Mouse (Mus musculus) neural tube, embryonic 13.5 days (tissue): ENCODE results near the gene Pold1. TPM values are rescaled to one million over a fixed set of nuclear protein-coding genes. Genes with fewer than 3 reads are reported as not detected.

ENCODE experiments used
- ATAC-seq: fragments of 200-750 bp; cut with Nextera tagmentation; 2 replicates; pipeline ENCODE4 v1.8.0; 2017; ENCODE audit warnings: low read depth, mild to moderate bottlenecking, moderate TSS enrichment, moderate library complexity
- H3K27ac ChIP-seq: fragments of 300-500 bp; sonication (generic); replicated peaks from 2 replicates; pipeline ENCODE4 v1.5.1; 2015; ENCODE audit warnings: moderate library complexity, mild to moderate bottlenecking, inconsistent platforms
- H3K27me3 ChIP-seq: fragments of 300-500 bp; sonication (generic); 2 replicates; pipeline ENCODE4 v1.6.1; 2015; ENCODE audit warnings: mild to moderate bottlenecking, inconsistent platforms
- H3K36me3 ChIP-seq: fragments of 300-500 bp; sonication (generic); 2 replicates; pipeline ENCODE4 v1.6.1; 2015; ENCODE audit warnings: mild to moderate bottlenecking, inconsistent platforms
- H3K4me1 ChIP-seq: fragments of 300-500 bp; sonication (generic); replicated peaks from 2 replicates; pipeline ENCODE4 v1.6.1; 2015; ENCODE audit warnings: inconsistent platforms
- H3K4me2 ChIP-seq: fragments of 300-500 bp; sonication (generic); 2 replicates; pipeline ENCODE4 v1.6.1; 2015; ENCODE audit warnings: inconsistent platforms, mild to moderate bottlenecking, moderate library complexity
- H3K4me3 ChIP-seq: fragments of 300-500 bp; sonication (generic); 2 replicates; pipeline ENCODE4 v1.5.1; 2015; ENCODE audit warnings: mild to moderate bottlenecking, inconsistent platforms
- H3K9ac ChIP-seq: fragments of 300-500 bp; sonication (generic); 2 replicates; pipeline ENCODE4 v1.6.1; 2015; ENCODE audit warnings: moderate library complexity, mild to moderate bottlenecking, inconsistent platforms
- H3K9me3 ChIP-seq: fragments of 300-500 bp; sonication (generic); 2 replicates; pipeline ENCODE4 v1.6.1; 2016; ENCODE audit warnings: inconsistent platforms
- WGBS: fragments of 180-500 bp; shearing (Covaris S2); methylation state at CpG from one replicate; pipeline ENCODE4 v1.1.7; 2015; 5-methylcytosine and 5-hydroxymethylcytosine counted together
- microRNA-seq: library from miRNA; unstranded; fragments of <30 nt; microRNA quantifications from one replicate; pipeline ENCODE4, GENCODE M21; 2016
- polyA plus RNA-seq: library from polyadenylated mRNA; unstranded; fragments of >200 nt; fragmentation: Nextera tagmentation; extraction: Ambion mirVana; gene quantifications from 2 replicates; pipeline ENCODE4 v1.2.1, GENCODE M21; 2015

The Pold1 gene
- polyA plus RNA-seq, 1 experiment from 2014 or later, result 22.5 TPM

GRCm38 (mm10) chr7:44486927-44487575 lies 61.6 kb downstream of the Pold1 start:
- Histone ChIP-seq H3K9me3 (no peaks in the 10 kb centered on the region), H3K4me3 (no peak overlapping the region), H3K9ac (peak overlapping the region; percentile 53), H3K27ac (peak overlapping the region; percentile 23; the same call in 1 of the 2 replicates), H3K27me3 (peaks cover 8% of the 10 kb centered on the region), H3K36me3 (peaks cover 42% of the 10 kb centered on the region), H3K4me2 (no peak overlapping the region), H3K4me1 (peaks cover 10% of the 10 kb centered on the region; the same call in 1 of the 2 replicates)
- WGBS, result 66% methylated on average over 13 of the region's 13 CpGs
- ATAC-seq, result 0 out of 2 replicates have a peak, but pooled peaks have one; percentile 10

DNA sequence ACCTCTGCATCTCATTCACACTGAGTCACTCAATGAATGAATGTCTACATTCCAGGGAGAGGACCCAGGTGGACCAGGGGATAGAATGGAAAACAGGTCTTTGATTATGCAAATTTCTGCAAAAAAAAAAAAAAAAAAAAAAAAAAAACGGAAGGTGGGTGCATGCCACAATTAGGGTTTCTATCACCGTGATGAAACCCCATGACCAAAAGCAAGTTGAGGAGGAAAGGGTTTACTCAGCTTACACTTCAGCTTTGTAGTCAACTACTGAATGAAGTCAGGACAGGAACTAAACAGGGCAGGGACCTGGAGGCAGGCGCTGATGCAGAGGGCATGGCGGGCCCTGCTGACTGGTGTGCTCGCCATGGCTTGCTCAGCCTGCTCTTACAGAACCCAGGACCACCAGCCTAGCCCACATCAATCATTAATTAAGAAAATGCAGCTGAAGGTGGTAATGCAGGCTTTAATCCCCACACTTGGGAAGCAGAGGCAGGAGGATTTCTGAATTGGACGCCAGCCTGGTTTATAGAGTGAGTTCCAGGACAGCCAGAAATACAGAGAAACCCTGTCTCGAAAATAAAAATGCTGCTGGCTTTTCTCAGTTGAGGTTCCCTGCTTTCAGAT lies 63.0 kb downstream of the Pold1 start:
- peak; percentile 32; the same call in 1 of the 2 replicates for ATAC-seq

DNA sequence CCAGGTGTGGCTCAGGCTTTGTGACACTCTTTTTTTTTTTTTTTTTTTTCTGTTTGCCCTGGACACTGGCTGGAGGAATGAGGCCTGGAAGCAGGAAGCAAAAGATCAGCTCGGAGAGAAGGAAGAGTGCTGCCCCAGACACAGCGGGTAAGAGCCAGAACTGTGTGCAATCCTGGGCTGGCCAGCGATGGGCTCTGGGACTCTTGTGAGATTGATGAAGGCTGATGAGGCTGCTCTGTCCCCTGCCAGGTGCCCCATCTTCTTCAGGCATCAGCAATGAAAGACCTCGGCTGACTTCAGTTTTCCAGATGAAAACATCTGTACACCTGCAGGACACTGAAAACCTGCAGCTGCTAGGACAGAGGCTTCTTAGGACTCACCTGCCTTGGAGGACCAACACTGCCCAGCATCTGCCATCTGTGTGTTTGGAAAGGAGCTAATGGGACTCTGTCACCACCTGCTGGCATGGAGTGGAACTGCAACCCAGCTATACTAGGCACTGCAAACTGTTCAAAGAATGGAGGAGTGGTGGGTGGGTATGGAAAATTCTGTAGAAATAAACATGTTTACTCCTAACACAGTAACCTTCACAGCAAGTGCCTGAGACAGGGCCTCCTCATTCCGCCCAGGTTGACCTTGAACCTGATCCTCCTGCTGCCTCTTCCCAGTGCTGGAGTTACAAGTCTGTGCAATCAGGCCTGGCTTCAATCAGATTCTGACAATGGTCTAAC lies 63.6 kb downstream of the Pold1 start:
- H3K27me3 ChIP-seq, result peaks cover 26% of the 10 kb centered on the region
- peak; percentile 74 for ATAC-seq
- H3K9me3 ChIP-seq, result no peaks in the 10 kb centered on the region
- H3K4me1 ChIP-seq, result peaks cover 10% of the 10 kb centered on the region; the same call in 1 of the 2 replicates
- 42% methylated on average over 5 of the region's 5 CpGs for WGBS
- H3K27ac ChIP-seq, result no peak overlapping the region; the same call in 1 of the 2 replicates
- no peak overlapping the region for H3K4me3 ChIP-seq
- peaks cover 22% of the 10 kb centered on the region for H3K36me3 ChIP-seq
- no peak overlapping the region for H3K9ac ChIP-seq
- no peak overlapping the region for H3K4me2 ChIP-seq

More for the DNA sequence above, 63.0 kb downstream of the Pold1 start:
- no peak overlapping the region for H3K4me2 ChIP-seq
- no peaks in the 10 kb centered on the region for H3K9me3 ChIP-seq
- peaks cover 10% of the 10 kb centered on the region; the same call in 1 of the 2 replicates for H3K4me1 ChIP-seq
- H3K27ac ChIP-seq, result no peak overlapping the region
- H3K4me3 ChIP-seq, result no peak overlapping the region
- 73% methylated on average over 7 of the region's 7 CpGs for WGBS
- H3K36me3 ChIP-seq, result peaks cover 29% of the 10 kb centered on the region
- no peak overlapping the region for H3K9ac ChIP-seq
- peaks cover 19% of the 10 kb centered on the region for H3K27me3 ChIP-seq

DNA sequence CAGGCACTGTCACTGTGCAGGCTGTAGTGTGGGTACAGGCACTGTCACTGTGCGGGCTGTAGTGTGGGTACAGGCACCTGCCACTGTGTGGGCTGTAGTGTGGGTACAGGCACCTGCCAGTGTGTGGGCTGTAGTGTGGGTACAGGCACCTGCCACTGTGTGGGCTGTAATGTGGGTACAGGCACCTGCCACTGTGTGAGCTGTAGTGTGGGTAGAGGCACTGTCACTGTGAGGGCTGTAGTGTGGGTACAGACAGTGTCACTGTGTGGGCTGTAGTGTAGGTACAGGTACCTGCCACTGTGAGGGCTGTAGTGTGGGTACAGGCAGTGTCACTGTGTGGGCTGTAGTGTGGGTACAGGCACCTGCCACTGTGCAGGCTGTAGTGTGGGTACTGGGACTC lies 64.5 kb downstream of the Pold1 start:
- Histone ChIP-seq H3K36me3 (peaks cover 14% of the 10 kb centered on the region), H3K4me1 (peaks cover 10% of the 10 kb centered on the region; the same call in 1 of the 2 replicates), H3K4me2 (no peak overlapping the region), H3K9me3 (no peaks in the 10 kb centered on the region), H3K4me3 (no peak overlapping the region), H3K27ac (no peak overlapping the region), H3K9ac (no peak overlapping the region), H3K27me3 (peaks cover 33% of the 10 kb centered on the region)
- WGBS, result 94% methylated on average over 1 of the region's 1 CpGs
- ATAC-seq, result no peak

- WGBS, result 75% methylated on average over 3 of the region's 3 CpGs
- Histone ChIP-seq H3K4me2 (no peak overlapping the region), H3K36me3 (0 out of 2 replicates have a peak, but pooled peaks cover 3% of the 10 kb centered on the region), H3K27me3 (peaks cover 44% of the 10 kb centered on the region), H3K27ac (no peak overlapping the region), H3K9ac (no peak overlapping the region), H3K9me3 (no peaks in the 10 kb centered on the region), H3K4me3 (no peak overlapping the region), H3K4me1 (peaks cover 10% of the 10 kb centered on the region; the same call in 1 of the 2 replicates)
- ATAC-seq, result no peak
These were observed 65.7 kb downstream of the Pold1 start for GRCm38 (mm10) chr7:44482836-44483435.

Small RNAs within 50 kb of the gene (microRNA-seq; reads per million reads assigned to microRNA genes)
- gene Mir7053, result not detected

Other genes with a start within 250 kb of the Pold1 start
- 2.8 TPM in 2 replicates for gene Clec11a, start 241.9 kb downstream of the Pold1 start, polyA plus RNA-seq
- gene Shank1, start 238.6 kb downstream of the Pold1 start, polyA plus RNA-seq, result 26.5 and 27.7 TPM in 2 replicates
- gene Syt3, start 164.7 kb downstream of the Pold1 start, polyA plus RNA-seq, result 24.9 and 28.4 TPM in 2 replicates
- gene 1700008O03Rik, start 163.0 kb downstream of the Pold1 start, polyA plus RNA-seq, result 1.0 and 1.5 TPM in 2 replicates
- 11.3 and 13.3 TPM in 2 replicates for gene Lrrc4b, start 119.8 kb downstream of the Pold1 start, polyA plus RNA-seq
- gene Aspdh, start 83.5 kb downstream of the Pold1 start, polyA plus RNA-seq, result 1.6 and 2.9 TPM in 2 replicates
- gene Josd2, start 80.9 kb downstream of the Pold1 start, polyA plus RNA-seq, result 49.9 and 54.3 TPM in 2 replicates
- 139 TPM in 2 replicates for gene Emc10, start 52.3 kb downstream of the Pold1 start, polyA plus RNA-seq
- gene Fam71e1, start 52.3 kb downstream of the Pold1 start, polyA plus RNA-seq, result 23.0 and 29.8 TPM in 2 replicates
- gene Mybpc2, start 24.2 kb downstream of the Pold1 start, polyA plus RNA-seq, result 0.08 and 0.22 TPM in 2 replicates
- 0.13 TPM in 1 of 2 replicates, not detected in the other for gene Spib, start 16.8 kb downstream of the Pold1 start, polyA plus RNA-seq
- gene Nr1h2, start 5.1 kb upstream of the Pold1 start, polyA plus RNA-seq, result 60.1 and 65.2 TPM in 2 replicates
- gene Napsa, start 23.5 kb upstream of the Pold1 start, polyA plus RNA-seq, result 1.2 and 1.6 TPM in 2 replicates
- 4.7 and 5.2 TPM in 2 replicates for gene Kcnc3, start 41.8 kb upstream of the Pold1 start, polyA plus RNA-seq
- gene Myh14, start 122.0 kb upstream of the Pold1 start, polyA plus RNA-seq, result 1.9 and 2.6 TPM in 2 replicates
- gene Izumo2, start 159.9 kb upstream of the Pold1 start, polyA plus RNA-seq, result not detected in 2 replicates
- gene Vrk3, start 199.6 kb upstream of the Pold1 start, polyA plus RNA-seq, result 25.1 and 30.5 TPM in 2 replicates
- gene Zfp473, start 202.2 kb upstream of the Pold1 start, polyA plus RNA-seq, result 1.2 and 1.3 TPM in 2 replicates